Mouse (Mus musculus) hindbrain, postnatal 0 days (tissue): ENCODE results near the gene Ccdc73. TPM values are rescaled to one million over a fixed set of nuclear protein-coding genes. Genes with fewer than 3 reads are reported as not detected.
"Not testable (repeated sequence)": the region's sequence is repeated elsewhere in the genome, so short reads cannot be mapped to it uniquely, and the experiment has no call there.

Experiments used
- ATAC-seq: fragments of 200-750 bp; cut with Nextera tagmentation; 2 replicates; pipeline ENCODE4 v1.8.0; 2017; ENCODE audit warnings: mild to moderate bottlenecking, moderate TSS enrichment, moderate library complexity
- DNase-seq: peaks from one replicate; pipeline ENCODE4 v3.0.0-alpha.2; 2015; ENCODE audit warnings: low spot score
- H3K27ac ChIP-seq: fragments of 300-500 bp; sonication (generic); 2 replicates; pipeline ENCODE4 v1.5.1; 2014; ENCODE audit warnings: mild to moderate bottlenecking
- H3K27me3 ChIP-seq: fragments of 300-500 bp; sonication (generic); 2 replicates; pipeline ENCODE4 v1.6.1; 2014; ENCODE audit warnings: low read length, mixed read lengths; ENCODE audit not compliant: insufficient read depth
- H3K36me3 ChIP-seq: fragments of 300-500 bp; sonication (generic); 2 replicates; pipeline ENCODE4 v1.6.1; 2014; ENCODE audit warnings: low read length, mixed read lengths; ENCODE audit not compliant: insufficient read depth
- H3K4me1 ChIP-seq: fragments of 300-500 bp; sonication (generic); 2 replicates; pipeline ENCODE4 v1.6.1; 2014; ENCODE audit warnings: antibody characterized with exemption, low read length, mixed read lengths; ENCODE audit not compliant: insufficient read depth
- H3K4me2 ChIP-seq: fragments of 300-500 bp; sonication (generic); 2 replicates; pipeline ENCODE4 v1.6.1; 2014; ENCODE audit warnings: low read depth, mild to moderate bottlenecking, low read length, moderate library complexity, mixed read lengths
- H3K4me3 ChIP-seq: fragments of 300-500 bp; sonication (generic); 2 replicates; pipeline ENCODE4 v1.5.1; 2014; ENCODE audit warnings: low read length
- H3K9ac ChIP-seq: fragments of 300-500 bp; sonication (generic); replicated peaks from 2 replicates; pipeline ENCODE4 v1.6.1; 2014; ENCODE audit warnings: mild to moderate bottlenecking, low read length, moderate library complexity, mixed read lengths
- H3K9me3 ChIP-seq: fragments of 300-500 bp; sonication (generic); 2 replicates; pipeline ENCODE4 v1.6.1; 2016; ENCODE audit warnings: low read length, mixed read lengths
- CTCF ChIP-seq: IDR thresholded peaks from 2 replicates; pipeline ENCODE4 v1.5.1; 2016; ENCODE audit warnings: antibody characterized with exemption, control low read depth, low read depth
- WGBS: fragments of 180-500 bp; shearing (Covaris S2); extraction: QIAGEN DNeasy Blood & Tissue Kit; methylation state at CpG from one replicate; pipeline ENCODE4 v1.1.7; 2014; 5-methylcytosine and 5-hydroxymethylcytosine counted together
- polyA plus RNA-seq: library from polyadenylated mRNA; unstranded; fragments of >200 nt; fragmentation: Nextera tagmentation; extraction: Ambion mirVana; gene quantifications from 2 replicates; pipeline ENCODE4 v1.2.1, GENCODE M21; 2015
- total RNA-seq: library from RNA; depleted of rRNA; stranded (reverse); fragments of >200 nt; gene quantifications from 2 replicates; pipeline ENCODE4 v1.2.3, GENCODE M21; 2014; rRNA removed

Gene Ccdc73
- total RNA-seq, result 15.2 TPM in 1 of 2 replicates, not detected in the other
- 3.7 and 5.2 TPM in 2 replicates for polyA plus RNA-seq

- WGBS, result 91% methylated on average over 13 of the region's 13 CpGs
Observed at GRCm38 (mm10) chr2:104867282-104867855, at the start of gene Ccdc73. Gene Ccdc73, plus strand, starts transcription at chr2:104867805.

GRCm38 (mm10) chr2:104818763-104819162 lies 48.8 kb upstream of the Ccdc73 start:
- not testable (repeated sequence) for DNase-seq, H3K36me3 ChIP-seq, H3K9me3 ChIP-seq, H3K4me2 ChIP-seq, ATAC-seq, H3K27ac ChIP-seq, H3K9ac ChIP-seq, H3K4me3 ChIP-seq, H3K27me3 ChIP-seq, H3K4me1 ChIP-seq
- WGBS, result 89% methylated on average over 3 of the region's 3 CpGs

More at GRCm38 (mm10) chr2:104867282-104867855, at the start of gene Ccdc73:
- H3K27ac ChIP-seq, result no peak within 1 kb of the TSS
- H3K9ac ChIP-seq, result no peak within 1 kb of the TSS
- no peaks in the 10 kb centered on the region for H3K36me3 ChIP-seq
- no peaks in the 10 kb centered on the region for H3K4me1 ChIP-seq
- H3K4me2 ChIP-seq, result no peak within 1 kb of the TSS
- ATAC-seq (no peak), DNase-seq (no peak)
- TF ChIP-seq CTCF, result no peak
- H3K4me3 ChIP-seq, result no peak within 1 kb of the TSS
- H3K27me3 ChIP-seq, result no peaks in the 10 kb centered on the region
- H3K9me3 ChIP-seq, result no peaks in the 10 kb centered on the region

- Histone ChIP-seq H3K4me3 (no peak overlapping the region), H3K27ac (no peak overlapping the region), H3K4me1 (no peaks in the 10 kb centered on the region), H3K9ac (no peak overlapping the region), H3K9me3 (no peaks in the 10 kb centered on the region), H3K27me3 (no peaks in the 10 kb centered on the region), H3K4me2 (no peak overlapping the region), H3K36me3 (no peaks in the 10 kb centered on the region)
- no peak for DNase-seq
- no peak for ATAC-seq
- no peak for TF ChIP-seq CTCF
- WGBS, result 87% methylated on average over 4 of the region's 4 CpGs
Observed at GRCm38 (mm10) chr2:104826191-104826590, 41.4 kb upstream of the Ccdc73 start.

GRCm38 (mm10) chr2:104832486-104832885 lies 35.1 kb upstream of the Ccdc73 start:
- Histone ChIP-seq H3K27me3 (no peaks in the 10 kb centered on the region), H3K4me1 (no peaks in the 10 kb centered on the region), H3K27ac (no peak overlapping the region), H3K9me3 (no peaks in the 10 kb centered on the region), H3K4me2 (no peak overlapping the region), H3K4me3 (no peak overlapping the region), H3K9ac (no peak overlapping the region), H3K36me3 (no peaks in the 10 kb centered on the region)
- DNase-seq (no peak), ATAC-seq (no peak)
- TF ChIP-seq CTCF, result no peak
- 88% methylated on average over 2 of the region's 2 CpGs for WGBS

GRCm38 (mm10) chr2:104840974-104841373 lies 26.6 kb upstream of the Ccdc73 start:
- Histone ChIP-seq H3K27me3 (no peaks in the 10 kb centered on the region), H3K4me1 (no peaks in the 10 kb centered on the region), H3K27ac (no peak overlapping the region), H3K4me2 (no peak overlapping the region), H3K9me3 (no peaks in the 10 kb centered on the region), H3K4me3 (no peak overlapping the region), H3K9ac (no peak overlapping the region), H3K36me3 (no peaks in the 10 kb centered on the region)
- ATAC-seq (no peak), DNase-seq (no peak)
- no peak for TF ChIP-seq CTCF

- H3K4me3 ChIP-seq, result no peak overlapping the region
- DNase-seq (no peak), ATAC-seq (no peak)
- no peak overlapping the region for H3K9ac ChIP-seq
- no peak overlapping the region for H3K4me2 ChIP-seq
- H3K27ac ChIP-seq, result no peak overlapping the region
- H3K36me3 ChIP-seq, result no peaks in the 10 kb centered on the region
- WGBS, result 88% methylated on average over 7 of the region's 7 CpGs
- H3K27me3 ChIP-seq, result no peaks in the 10 kb centered on the region
- no peak for TF ChIP-seq CTCF
- no peaks in the 10 kb centered on the region for H3K9me3 ChIP-seq
- no peaks in the 10 kb centered on the region for H3K4me1 ChIP-seq
Observed at GRCm38 (mm10) chr2:104841736-104842135, 25.9 kb upstream of the Ccdc73 start.

GRCm38 (mm10) chr2:104842559-104842958 lies 25.0 kb upstream of the Ccdc73 start:
- H3K36me3 ChIP-seq, result no peaks in the 10 kb centered on the region
- no peak overlapping the region for H3K9ac ChIP-seq
- DNase-seq (no peak), ATAC-seq (no peak)
- no peak overlapping the region for H3K4me2 ChIP-seq
- no peaks in the 10 kb centered on the region for H3K27me3 ChIP-seq
- H3K4me3 ChIP-seq, result no peak overlapping the region
- H3K9me3 ChIP-seq, result no peaks in the 10 kb centered on the region
- H3K27ac ChIP-seq, result no peak overlapping the region
- TF ChIP-seq CTCF, result no peak
- no peaks in the 10 kb centered on the region for H3K4me1 ChIP-seq
